Mouse (Mus musculus) midbrain, embryonic 14.5 days (tissue): Measurements from ENCODE around the gene 2900011O08Rik. TPM values are rescaled to one million over a fixed set of nuclear protein-coding genes. Genes with fewer than 3 reads are reported as not detected.

Experiments
- ATAC-seq: fragments of 200-750 bp; cut with Nextera tagmentation; 2 replicates; pipeline ENCODE4 v1.8.0; 2017; ENCODE audit warnings: moderate number of reproducible peaks, moderate library complexity; ENCODE audit not compliant: low FRiP score, low TSS enrichment
- DNase-seq: peaks from one replicate; pipeline ENCODE4 v3.0.0-alpha.2; 2015
- H3K27ac ChIP-seq: fragments of 300-500 bp; sonication (generic); replicated peaks from 2 replicates; pipeline ENCODE4 v1.5.1; 2014; ENCODE audit warnings: mild to moderate bottlenecking, low read depth, low read length, moderate library complexity
- H3K27me3 ChIP-seq: fragments of 300-500 bp; sonication (generic); 2 replicates; pipeline ENCODE4 v1.6.1; 2014; ENCODE audit warnings: low read length, control low read depth, mixed read lengths; ENCODE audit not compliant: control insufficient read depth, insufficient read depth
- H3K36me3 ChIP-seq: fragments of 300-500 bp; sonication (generic); 2 replicates; pipeline ENCODE4 v1.6.1; 2014; ENCODE audit warnings: low read length, control low read depth; ENCODE audit not compliant: control insufficient read depth, insufficient read depth
- H3K4me1 ChIP-seq: fragments of 300-500 bp; sonication (generic); 2 replicates; pipeline ENCODE4 v1.6.1; 2014; ENCODE audit warnings: mild to moderate bottlenecking, antibody characterized with exemption, low read length, control low read depth; ENCODE audit not compliant: control insufficient read depth, insufficient read depth
- H3K4me2 ChIP-seq: fragments of 300-500 bp; sonication (generic); 2 replicates; pipeline ENCODE4 v1.6.1; 2014; ENCODE audit warnings: mild to moderate bottlenecking, low read length, moderate library complexity
- H3K4me3 ChIP-seq: fragments of 300-500 bp; sonication (generic); replicated peaks from 2 replicates; pipeline ENCODE4 v1.5.1; 2014; ENCODE audit warnings: low read depth, low read length
- H3K9ac ChIP-seq: fragments of 300-500 bp; sonication (generic); replicated peaks from 2 replicates; pipeline ENCODE4 v1.6.1; 2014; ENCODE audit warnings: mild to moderate bottlenecking, low read length, moderate library complexity
- H3K9me3 ChIP-seq: fragments of 300-500 bp; sonication (generic); 2 replicates; pipeline ENCODE4 v1.6.1; 2016; ENCODE audit warnings: low read length, control low read depth, mixed read lengths; ENCODE audit not compliant: control insufficient read depth
- WGBS: fragments of 180-500 bp; shearing (Covaris S2); extraction: QIAGEN DNeasy Blood & Tissue Kit; methylation state at CpG from one replicate; pipeline ENCODE4 v1.1.7; 2014; 5-methylcytosine and 5-hydroxymethylcytosine counted together
- polyA plus RNA-seq: library from polyadenylated mRNA; unstranded; fragments of >200 nt; fragmentation: Nextera tagmentation; extraction: Ambion mirVana; gene quantifications from 2 replicates; pipeline ENCODE4 v1.2.1, GENCODE M21; 2014

The 2900011O08Rik gene
- polyA plus RNA-seq, 1 experiment from 2014 or later, result 166 TPM

GRCm38 (mm10) chr16:14110922-14111321, 124.5 kb downstream of the 2900011O08Rik start:
- 82% methylated on average over 2 of the region's 2 CpGs for WGBS
- Histone ChIP-seq H3K4me2 (no peak overlapping the region), H3K9ac (no peak overlapping the region), H3K27ac (no peak overlapping the region), H3K9me3 (no peaks in the 10 kb centered on the region), H3K4me1 (no peaks in the 10 kb centered on the region), H3K27me3 (no peaks in the 10 kb centered on the region), H3K4me3 (no peak overlapping the region), H3K36me3 (peaks cover 70% of the 10 kb centered on the region)
- ATAC-seq (no peak), DNase-seq (no peak)

GRCm38 (mm10) chr16:14112133-14112532, 125.7 kb downstream of the 2900011O08Rik start:
- Histone ChIP-seq H3K4me2 (no peak overlapping the region), H3K27me3 (no peaks in the 10 kb centered on the region), H3K9me3 (no peaks in the 10 kb centered on the region), H3K4me1 (no peaks in the 10 kb centered on the region), H3K4me3 (no peak overlapping the region), H3K36me3 (peaks cover 82% of the 10 kb centered on the region), H3K9ac (no peak overlapping the region), H3K27ac (no peak overlapping the region)
- ATAC-seq (no peak), DNase-seq (no peak)
- WGBS, result 85% methylated on average over 2 of the region's 2 CpGs

GRCm38 (mm10) chr16:14112742-14113141, 126.3 kb downstream of the 2900011O08Rik start:
- Histone ChIP-seq H3K9ac (no peak overlapping the region), H3K4me3 (no peak overlapping the region), H3K4me2 (no peak overlapping the region), H3K27ac (no peak overlapping the region), H3K4me1 (no peaks in the 10 kb centered on the region), H3K36me3 (peaks cover 88% of the 10 kb centered on the region), H3K27me3 (no peaks in the 10 kb centered on the region), H3K9me3 (no peaks in the 10 kb centered on the region)
- ATAC-seq, result no peak
- WGBS, result 98% methylated on average over 3 of the region's 3 CpGs
- DNase-seq, result no peak

- H3K4me3 ChIP-seq, result no peak overlapping the region
- no peak overlapping the region for H3K27ac ChIP-seq
- peaks cover 76% of the 10 kb centered on the region for H3K36me3 ChIP-seq
- H3K4me2 ChIP-seq, result no peak overlapping the region
- H3K9me3 ChIP-seq, result no peaks in the 10 kb centered on the region
- H3K27me3 ChIP-seq, result no peaks in the 10 kb centered on the region
- H3K4me1 ChIP-seq, result no peaks in the 10 kb centered on the region
- no peak overlapping the region for H3K9ac ChIP-seq
- WGBS, result 94% methylated on average over 2 of the region's 2 CpGs
- no peak for ATAC-seq
- DNase-seq, result no peak
Measured at GRCm38 (mm10) chr16:14117299-14117698, 130.9 kb downstream of the 2900011O08Rik start.

GRCm38 (mm10) chr16:14120941-14121340, 134.5 kb downstream of the 2900011O08Rik start:
- no peak overlapping the region for H3K4me3 ChIP-seq
- H3K27ac ChIP-seq, result no peak overlapping the region
- H3K9me3 ChIP-seq, result no peaks in the 10 kb centered on the region
- no peaks in the 10 kb centered on the region for H3K27me3 ChIP-seq
- DNase-seq, result no peak
- H3K4me1 ChIP-seq, result no peaks in the 10 kb centered on the region
- no peak overlapping the region for H3K9ac ChIP-seq
- H3K36me3 ChIP-seq, result peaks cover 80% of the 10 kb centered on the region
- H3K4me2 ChIP-seq, result no peak overlapping the region
- ATAC-seq, result no peak
- 95% methylated on average over 5 of the region's 5 CpGs for WGBS

- no peak overlapping the region for H3K9ac ChIP-seq
- no peaks in the 10 kb centered on the region for H3K4me1 ChIP-seq
- H3K27ac ChIP-seq, result no peak overlapping the region
- 97% methylated on average over 7 of the region's 7 CpGs for WGBS
- H3K27me3 ChIP-seq, result no peaks in the 10 kb centered on the region
- DNase-seq (no peak), ATAC-seq (no peak)
- H3K9me3 ChIP-seq, result no peaks in the 10 kb centered on the region
- H3K36me3 ChIP-seq, result peaks cover 80% of the 10 kb centered on the region
- no peak overlapping the region for H3K4me2 ChIP-seq
- no peak overlapping the region for H3K4me3 ChIP-seq
Measured at GRCm38 (mm10) chr16:14121563-14121962, 135.2 kb downstream of the 2900011O08Rik start.

GRCm38 (mm10) chr16:14122586-14122985, 136.2 kb downstream of the 2900011O08Rik start:
- Histone ChIP-seq H3K27me3 (no peaks in the 10 kb centered on the region), H3K4me3 (no peak overlapping the region), H3K9ac (no peak overlapping the region), H3K4me2 (no peak overlapping the region), H3K9me3 (no peaks in the 10 kb centered on the region), H3K36me3 (peaks cover 80% of the 10 kb centered on the region), H3K4me1 (no peaks in the 10 kb centered on the region), H3K27ac (no peak overlapping the region)
- DNase-seq (no peak), ATAC-seq (no peak)

- H3K4me1 ChIP-seq, result no peaks in the 10 kb centered on the region
Measured at GRCm38 (mm10) chr16:14123901-14124300, 137.5 kb downstream of the 2900011O08Rik start.

GRCm38 (mm10) chr16:14124709-14125108, 138.3 kb downstream of the 2900011O08Rik start:
- Histone ChIP-seq H3K9ac (no peak overlapping the region), H3K27ac (no peak overlapping the region), H3K9me3 (no peaks in the 10 kb centered on the region), H3K36me3 (peaks cover 94% of the 10 kb centered on the region), H3K27me3 (no peaks in the 10 kb centered on the region), H3K4me2 (no peak overlapping the region), H3K4me3 (no peak overlapping the region), H3K4me1 (no peaks in the 10 kb centered on the region)
- DNase-seq (no peak), ATAC-seq (no peak)
- WGBS, result 99% methylated on average over 7 of the region's 7 CpGs

More at GRCm38 (mm10) chr16:14123901-14124300, 137.5 kb downstream of the 2900011O08Rik start:
- no peak overlapping the region for H3K4me2 ChIP-seq
- WGBS, result 83% methylated on average over 2 of the region's 2 CpGs
- H3K9ac ChIP-seq, result no peak overlapping the region
- H3K4me3 ChIP-seq, result no peak overlapping the region
- H3K27ac ChIP-seq, result no peak overlapping the region
- no peak for ATAC-seq
- no peak for DNase-seq
- no peaks in the 10 kb centered on the region for H3K9me3 ChIP-seq
- no peaks in the 10 kb centered on the region for H3K27me3 ChIP-seq
- H3K36me3 ChIP-seq, result peaks cover 89% of the 10 kb centered on the region
